Mouse (Mus musculus): ENCODE data around the gene Abhd17c.
"Not testable (repeated sequence)": the region's sequence is repeated elsewhere in the genome, so short reads cannot be mapped to it uniquely, and the experiment has no call there.

Abhd17c gene

DNA sequence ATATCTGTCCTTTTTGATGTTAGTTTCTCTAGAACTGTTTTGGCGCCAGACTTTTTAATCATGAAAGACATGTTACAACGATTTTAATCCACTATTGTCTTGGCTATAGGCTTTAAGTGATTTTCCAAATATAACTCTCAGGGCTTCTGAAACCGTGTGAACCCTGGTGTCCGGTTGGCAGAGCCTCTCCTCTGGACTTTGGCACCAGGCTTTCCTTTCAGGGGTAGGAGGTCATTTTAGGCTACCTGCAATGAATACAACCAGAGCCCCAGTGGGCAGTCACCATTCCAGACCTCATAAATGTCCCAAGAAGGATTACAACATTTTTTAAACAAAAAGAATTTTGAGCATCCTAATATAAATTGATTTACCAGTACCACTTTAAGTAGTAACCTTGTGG lies 1.1 kb upstream of the Abhd17c start:
- DNase-seq (ENCODE audit: low read depth, low spot score): no peak

DNA sequence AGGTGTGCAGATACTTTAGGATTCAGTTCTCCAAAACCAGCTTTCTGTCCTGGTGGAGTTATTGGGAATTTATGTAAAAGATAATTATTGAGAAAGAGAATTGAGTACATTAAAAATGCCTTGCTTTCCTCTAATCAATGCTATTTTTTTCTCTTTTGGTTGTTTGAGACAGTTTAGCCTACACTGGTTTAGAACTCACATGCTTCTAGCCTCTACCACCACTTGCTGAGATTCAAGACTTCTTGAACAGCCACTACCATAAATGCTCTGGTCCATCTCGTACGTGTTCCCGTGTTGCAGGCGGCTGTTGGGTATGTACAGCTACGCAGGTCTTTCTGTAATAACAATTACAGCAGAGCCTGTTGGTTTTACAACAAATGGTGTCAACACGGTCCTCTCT lies 681 bp upstream of the Abhd17c start:
- no peak for DNase-seq (ENCODE audit: low read depth, low spot score)

GRCm38 (mm10) chr7:84151960-84152334 lies 254 bp upstream of the Abhd17c start:
- DNase-seq (ENCODE audit: low read depth, low spot score): peak; percentile 88

DNA sequence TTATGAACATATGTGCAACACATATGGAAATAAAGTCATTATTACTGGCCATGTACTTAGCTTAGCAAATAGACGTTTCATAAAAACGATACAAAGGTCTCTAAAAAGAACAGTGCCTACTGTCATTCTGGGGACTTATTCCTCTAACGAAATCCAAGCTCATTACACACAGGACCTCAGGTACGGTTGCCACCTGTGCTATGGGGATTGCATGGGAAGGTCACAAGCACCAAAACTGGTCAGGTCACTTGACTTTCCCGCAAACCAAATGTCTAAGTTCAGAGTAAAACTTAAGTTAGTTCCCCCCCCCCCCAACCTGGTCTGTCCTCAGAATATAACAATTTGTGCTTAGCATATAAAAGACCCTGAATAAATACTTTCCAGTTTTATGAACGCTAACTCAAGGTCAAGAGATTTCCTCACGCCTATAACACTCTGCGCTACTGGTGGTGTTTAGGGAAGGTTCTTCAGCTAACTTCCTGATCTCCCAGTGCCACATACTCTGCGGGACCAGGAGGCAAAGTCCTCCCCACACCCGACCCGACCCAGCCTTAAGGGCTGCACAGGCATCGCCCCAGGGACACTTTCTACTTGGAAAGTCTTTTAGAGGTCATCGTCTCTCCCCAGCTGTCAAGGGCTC lies 1.2 kb downstream of the Abhd17c start:
- peak; percentile 46 for DNase-seq (ENCODE audit: low read depth, low spot score)

DNA sequence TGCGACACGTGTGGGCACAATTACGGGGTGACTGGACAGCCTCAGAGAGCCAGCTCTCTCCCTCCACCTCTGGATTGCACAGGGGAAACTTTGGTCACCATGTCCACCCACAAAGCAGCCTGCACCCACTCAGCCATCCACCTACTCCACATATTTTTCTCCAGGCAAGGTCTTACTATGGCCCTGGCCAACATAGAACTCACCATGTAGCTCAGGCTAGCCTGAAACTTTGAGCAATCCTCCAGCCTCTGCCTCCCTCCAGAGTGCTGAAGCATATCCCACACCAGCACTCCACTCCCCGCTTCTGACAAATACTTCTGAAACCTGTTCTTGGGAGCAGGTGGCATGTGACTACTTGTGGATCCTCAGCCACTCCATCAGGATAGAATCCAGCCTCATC lies 1.9 kb downstream of the Abhd17c start:
- no peak for DNase-seq (ENCODE audit: low read depth, low spot score)

- DNase-seq (ENCODE audit: low read depth, low spot score): no peak
Observed at GRCm38 (mm10) chr7:84148896-84149295, 2.8 kb downstream of the Abhd17c start.

GRCm38 (mm10) chr7:84147746-84148145 lies 3.9 kb downstream of the Abhd17c start:
- no peak for DNase-seq (ENCODE audit: low read depth, low spot score)

GRCm38 (mm10) chr7:84145633-84146032 lies 6.1 kb downstream of the Abhd17c start:
- DNase-seq (ENCODE audit: low read depth, low spot score): no peak

GRCm38 (mm10) chr7:84142736-84143473 lies 8.8 kb downstream of the Abhd17c start:
- DNase-seq (ENCODE audit: low read depth, low spot score): no peak

- no peak for DNase-seq (ENCODE audit: low read depth, low spot score)
Observed at GRCm38 (mm10) chr7:84142196-84142595, 9.5 kb downstream of the Abhd17c start.

DNA sequence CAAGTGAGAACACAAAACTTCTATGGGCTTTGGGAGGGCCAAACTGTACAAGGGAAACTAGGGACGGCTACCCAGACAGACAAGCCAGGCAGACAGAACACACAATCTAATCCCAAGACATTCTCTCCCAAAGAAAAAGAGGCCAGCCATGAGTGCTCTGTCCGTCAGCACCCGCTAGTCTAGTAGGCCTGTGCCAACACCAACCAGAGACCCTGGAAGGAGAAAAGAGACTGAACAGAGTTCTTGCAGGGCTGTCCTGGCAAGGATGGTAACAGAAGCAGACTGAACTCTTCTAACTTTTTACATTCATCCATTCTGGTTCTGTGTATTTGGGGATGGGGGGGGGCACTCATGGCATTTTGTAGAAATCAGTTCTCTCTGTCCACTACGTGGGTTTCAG lies 12.1 kb downstream of the Abhd17c start:
- no peak for DNase-seq (ENCODE audit: low read depth, low spot score)

GRCm38 (mm10) chr7:84138731-84139130 lies 13.0 kb downstream of the Abhd17c start:
- no peak for DNase-seq (ENCODE audit: low read depth, low spot score)

- no peak for DNase-seq (ENCODE audit: low read depth, low spot score)
Observed at GRCm38 (mm10) chr7:84137779-84138178, 13.9 kb downstream of the Abhd17c start.

GRCm38 (mm10) chr7:84135799-84136700 lies 15.6 kb downstream of the Abhd17c start:
- no peak for DNase-seq (ENCODE audit: low read depth, low spot score)

DNA sequence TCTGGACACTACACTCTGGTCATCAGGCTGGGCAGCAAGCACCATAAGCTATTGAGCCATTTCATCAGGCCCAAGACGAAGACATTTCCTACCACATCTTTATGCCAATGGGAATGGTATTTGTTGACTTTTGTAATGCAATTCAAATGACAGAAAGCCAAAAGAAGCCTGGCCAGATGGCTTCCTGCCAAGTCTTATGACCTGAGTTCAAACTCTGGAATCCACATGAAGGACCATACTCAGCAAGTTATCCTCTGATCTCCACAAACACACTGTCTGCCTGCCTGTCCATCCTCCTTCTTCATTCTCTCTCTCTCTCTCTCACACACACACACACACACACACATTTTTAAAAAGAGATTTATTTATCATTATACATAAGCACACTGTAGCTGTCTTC lies 19.0 kb downstream of the Abhd17c start:
- peak; percentile 68 for DNase-seq (ENCODE audit: low read depth, low spot score)

DNA sequence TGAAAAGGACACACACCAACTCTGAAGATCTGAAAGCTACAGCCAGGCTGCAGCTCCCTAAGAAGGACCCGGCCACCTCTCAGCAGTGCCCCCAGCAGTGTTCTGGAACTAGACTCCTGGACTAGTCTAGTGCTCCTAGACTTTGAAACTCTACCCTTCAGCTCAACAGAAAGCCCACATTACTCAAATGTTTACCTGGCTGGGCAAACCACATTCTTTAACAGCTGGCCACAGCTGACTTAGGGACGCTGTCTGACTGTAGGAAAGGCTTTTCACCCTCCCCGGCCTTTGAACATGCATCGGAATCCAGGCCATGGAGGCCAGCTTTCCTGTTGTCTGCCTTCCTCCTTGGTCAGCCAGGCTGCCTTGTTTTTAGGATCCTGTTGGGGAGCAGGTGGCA lies 20.0 kb downstream of the Abhd17c start:
- DNase-seq (ENCODE audit: low read depth, low spot score): no peak

DNA sequence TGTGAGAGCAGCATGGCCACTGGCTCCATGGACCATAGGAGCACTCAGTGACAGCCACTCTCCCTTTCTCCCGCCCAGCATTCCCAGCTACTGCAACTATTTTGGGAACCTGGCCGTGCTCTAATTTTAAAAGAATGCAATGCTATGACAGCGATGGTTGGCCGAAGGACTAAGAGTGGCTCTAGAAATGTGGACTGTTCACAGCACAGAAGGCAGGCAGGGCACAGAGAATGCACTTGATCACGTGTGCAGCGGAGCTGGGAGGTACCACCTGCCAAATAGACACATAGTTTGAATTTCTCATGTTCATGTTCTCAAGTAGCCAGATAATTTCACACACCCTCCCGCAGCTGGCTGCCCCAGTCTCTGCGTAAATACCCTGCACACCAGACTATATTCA lies 23.0 kb downstream of the Abhd17c start:
- no peak for DNase-seq (ENCODE audit: low read depth, low spot score)

DNA sequence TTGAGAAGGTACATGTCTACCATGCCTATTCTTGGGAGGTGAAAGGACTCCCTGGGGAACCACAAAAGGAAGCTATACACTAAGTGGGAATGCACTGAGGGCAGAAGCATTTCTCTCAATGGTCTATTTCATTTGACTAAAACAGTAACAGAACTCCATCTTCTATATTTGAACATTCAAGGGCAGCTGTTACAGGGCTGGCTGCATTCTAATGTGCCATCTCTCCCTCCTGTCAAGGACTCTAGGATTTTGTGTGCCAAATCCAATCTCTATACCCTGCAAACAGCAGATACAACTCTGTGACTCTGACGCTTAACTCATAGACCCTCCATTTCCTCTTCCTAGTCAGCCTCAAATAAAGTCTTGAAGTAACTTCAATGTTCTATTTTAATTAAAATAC lies 26.0 kb downstream of the Abhd17c start:
- DNase-seq (ENCODE audit: low read depth, low spot score): no peak

- not testable (repeated sequence) for DNase-seq (ENCODE audit: low read depth, low spot score)
Observed at GRCm38 (mm10) chr7:84123651-84124050, 28.0 kb downstream of the Abhd17c start.

- no peak for DNase-seq (ENCODE audit: low read depth, low spot score)
Observed at GRCm38 (mm10) chr7:84121778-84122177, 29.9 kb downstream of the Abhd17c start.

DNA sequence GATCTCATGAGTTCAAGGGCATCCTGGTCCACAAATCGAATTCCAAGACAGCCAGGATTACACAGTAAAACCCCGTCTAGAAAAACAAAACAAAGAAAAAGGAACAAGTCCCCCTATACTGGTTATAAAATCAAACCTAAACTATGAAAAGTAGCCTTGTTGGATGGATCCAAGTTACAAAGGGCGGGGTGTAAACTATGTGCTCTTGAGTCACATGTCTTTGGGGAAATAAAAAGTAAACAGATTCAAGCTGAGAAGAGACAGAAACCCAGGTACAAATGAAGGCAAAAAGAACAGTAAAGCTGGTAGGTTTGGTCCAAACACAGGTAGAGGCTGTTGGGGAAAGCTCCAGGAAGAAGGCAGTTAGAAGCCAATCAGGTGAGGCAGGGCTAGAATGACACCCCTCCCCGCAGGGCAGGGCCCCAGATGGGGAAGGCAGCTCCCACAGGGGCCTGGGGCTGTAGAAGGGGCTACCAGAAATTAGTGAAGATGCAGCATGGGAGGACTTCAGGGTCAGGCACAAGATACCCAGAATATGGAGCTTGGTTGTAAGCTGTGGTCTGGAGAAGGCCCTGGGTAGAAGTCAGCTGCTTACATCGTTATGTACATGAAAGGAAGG lies 31.4 kb downstream of the Abhd17c start:
- no peak for DNase-seq (ENCODE audit: low read depth, low spot score)

Data from 3T3-L1 (cell line).